Mouse (Mus musculus) hindbrain, embryonic 11.5 days (tissue): ENCODE data around the gene Sgf29. TPM values are rescaled to one million over a fixed set of nuclear protein-coding genes. Genes with fewer than 3 reads are reported as not detected.

Experiments
- ATAC-seq: fragments of 200-750 bp; cut with Nextera tagmentation; 2 replicates; pipeline ENCODE4 v1.8.0; 2017; ENCODE audit warnings: mild to moderate bottlenecking, moderate TSS enrichment, moderate library complexity; ENCODE audit not compliant: low FRiP score
- DNase-seq: peaks from one replicate; pipeline ENCODE4 v3.0.0-alpha.2; 2015; ENCODE audit warnings: low spot score
- H3K27ac ChIP-seq: fragments of 300-500 bp; sonication (generic); 2 replicates; pipeline ENCODE4 v1.5.1; 2014; ENCODE audit warnings: mild to moderate bottlenecking, low read depth, low read length
- H3K27me3 ChIP-seq: fragments of 300-500 bp; sonication (generic); 2 replicates; pipeline ENCODE4 v1.6.1; 2014; ENCODE audit warnings: mild to moderate bottlenecking, low read length, moderate library complexity, mixed read lengths; ENCODE audit not compliant: control insufficient read depth, insufficient read depth
- H3K36me3 ChIP-seq: fragments of 300-500 bp; sonication (generic); 2 replicates; pipeline ENCODE4 v1.6.1; 2014; ENCODE audit warnings: mild to moderate bottlenecking, low read length, moderate library complexity, mixed read lengths; ENCODE audit not compliant: control insufficient read depth, insufficient read depth
- H3K4me1 ChIP-seq: fragments of 300-500 bp; sonication (generic); replicated peaks from 2 replicates; pipeline ENCODE4 v1.6.1; 2014; ENCODE audit warnings: low read length, mixed read lengths; ENCODE audit not compliant: control insufficient read depth, insufficient read depth
- H3K4me2 ChIP-seq: fragments of 300-500 bp; sonication (generic); replicated peaks from 2 replicates; pipeline ENCODE4 v1.6.1; 2014; ENCODE audit warnings: mild to moderate bottlenecking, low read depth, low read length
- H3K4me3 ChIP-seq: fragments of 300-500 bp; sonication (generic); 2 replicates; pipeline ENCODE4 v1.5.1; 2014; ENCODE audit warnings: low read depth, low read length
- H3K9ac ChIP-seq: fragments of 300-500 bp; sonication (generic); 2 replicates; pipeline ENCODE4 v1.6.1; 2014; ENCODE audit warnings: low read depth, low read length
- H3K9me3 ChIP-seq: fragments of 300-500 bp; sonication (generic); 2 replicates; pipeline ENCODE4 v1.6.1; 2016; ENCODE audit warnings: low read length; ENCODE audit not compliant: control insufficient read depth
- WGBS: fragments of 180-500 bp; shearing (Covaris S2); extraction: QIAGEN DNeasy Blood & Tissue Kit; methylation state at CpG from one replicate; pipeline ENCODE4 v1.1.7; 2014; 5-methylcytosine and 5-hydroxymethylcytosine counted together
- polyA plus RNA-seq: library from polyadenylated mRNA; unstranded; fragments of >200 nt; fragmentation: Nextera tagmentation; extraction: Ambion mirVana; gene quantifications from 2 replicates; pipeline ENCODE4 v1.2.1, GENCODE M21; 2014

Sgf29 gene
- polyA plus RNA-seq, 1 experiment from 2014 or later = 49.3 TPM

DNA sequence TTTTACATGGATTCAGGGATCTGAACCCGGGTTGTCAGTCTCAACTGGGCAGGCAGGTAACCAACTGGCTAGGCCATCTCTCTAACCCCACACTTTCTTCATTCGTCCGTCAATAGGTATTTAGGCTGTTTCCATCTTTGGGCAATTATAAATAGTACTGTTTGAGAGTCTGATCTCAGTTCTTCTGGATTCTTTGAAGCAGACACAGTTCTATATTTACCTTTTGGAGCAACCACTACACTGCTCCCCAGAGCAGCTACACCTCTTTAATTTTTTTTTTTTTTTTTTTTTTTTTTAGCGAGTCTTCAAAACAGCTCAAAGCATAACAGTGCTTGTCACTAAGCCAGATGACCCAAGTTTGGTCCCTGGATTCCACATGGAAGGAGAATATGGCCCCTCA is 66.6 kb downstream of the Sgf29 start:
- no peaks in the 10 kb centered on the region for H3K27me3 ChIP-seq
- H3K4me3 ChIP-seq = no peak overlapping the region
- H3K9me3 ChIP-seq = no peaks in the 10 kb centered on the region
- no peak for DNase-seq
- H3K36me3 ChIP-seq = no peaks in the 10 kb centered on the region
- no peak overlapping the region for H3K4me2 ChIP-seq
- no peak overlapping the region for H3K9ac ChIP-seq
- no peaks in the 10 kb centered on the region for H3K4me1 ChIP-seq
- 81% methylated on average over 4 of the region's 4 CpGs for WGBS
- no peak for ATAC-seq
- no peak overlapping the region for H3K27ac ChIP-seq

DNA sequence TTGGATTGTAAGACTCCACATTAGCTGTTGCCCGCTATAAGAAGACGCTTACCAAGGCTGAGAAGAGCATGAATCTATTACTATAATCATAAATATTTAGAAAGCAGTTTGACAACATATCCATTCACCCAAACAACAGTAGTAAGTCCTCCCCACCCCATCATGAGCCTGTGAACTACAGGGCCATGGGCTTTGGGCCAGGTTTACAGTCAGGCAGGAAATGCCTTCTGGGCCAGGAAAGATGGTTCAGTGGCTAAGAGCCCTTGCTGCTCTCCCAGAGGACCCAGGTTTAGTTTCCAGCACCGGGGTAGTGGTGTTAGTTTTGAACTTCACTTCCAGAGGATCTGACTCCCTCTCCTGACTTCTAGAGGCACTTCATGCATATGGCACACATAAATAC is 68.5 kb downstream of the Sgf29 start:
- Histone ChIP-seq H3K9ac (no peak overlapping the region), H3K36me3 (no peaks in the 10 kb centered on the region), H3K4me1 (no peaks in the 10 kb centered on the region), H3K9me3 (no peaks in the 10 kb centered on the region), H3K4me3 (no peak overlapping the region), H3K27ac (no peak overlapping the region), H3K27me3 (no peaks in the 10 kb centered on the region), H3K4me2 (no peak overlapping the region)
- WGBS = 88% methylated on average over 3 of the region's 3 CpGs
- DNase-seq (no peak), ATAC-seq (no peak)

GRCm38 (mm10) chr7:126718787-126719337 is 69.8 kb downstream of the Sgf29 start:
- ATAC-seq = no peak
- DNase-seq = no peak
- Histone ChIP-seq H3K27ac (no peak overlapping the region), H3K36me3 (no peaks in the 10 kb centered on the region), H3K27me3 (no peaks in the 10 kb centered on the region), H3K9me3 (no peaks in the 10 kb centered on the region), H3K9ac (no peak overlapping the region), H3K4me3 (no peak overlapping the region), H3K4me1 (no peaks in the 10 kb centered on the region), H3K4me2 (no peak overlapping the region)
- WGBS = 95% methylated on average over 5 of the region's 5 CpGs

GRCm38 (mm10) chr7:126721635-126722034 is 72.5 kb downstream of the Sgf29 start:
- no peak for DNase-seq
- Histone ChIP-seq H3K4me2 (no peak overlapping the region), H3K9me3 (no peaks in the 10 kb centered on the region), H3K36me3 (no peaks in the 10 kb centered on the region), H3K27me3 (no peaks in the 10 kb centered on the region), H3K4me1 (no peaks in the 10 kb centered on the region), H3K9ac (no peak overlapping the region), H3K27ac (no peak overlapping the region), H3K4me3 (no peak overlapping the region)
- 90% methylated on average over 13 of the region's 13 CpGs for WGBS
- ATAC-seq = no peak

Other genes with a start within 250 kb of the Sgf29 start
- gene Cd19, start 234.4 kb upstream of the Sgf29 start, polyA plus RNA-seq = not detected in 2 replicates
- gene Rabep2, start 220.6 kb upstream of the Sgf29 start, polyA plus RNA-seq = 19.5 and 20.2 TPM in 2 replicates
- 2.7 and 3.0 TPM in 2 replicates for gene Atp2a1, start 186.2 kb upstream of the Sgf29 start, polyA plus RNA-seq
- 38.0 and 41.0 TPM in 2 replicates for gene Sh2b1, start 173.9 kb upstream of the Sgf29 start, polyA plus RNA-seq
- gene Tufm, start 161.9 kb upstream of the Sgf29 start, polyA plus RNA-seq = 140 and 147 TPM in 2 replicates
- gene Atxn2l, start 145.9 kb upstream of the Sgf29 start, polyA plus RNA-seq = 54.5 and 55.1 TPM in 2 replicates
- 187 and 194 TPM in 2 replicates for gene Eif3c, start 82.9 kb upstream of the Sgf29 start, polyA plus RNA-seq
- gene Apobr, start 64.4 kb upstream of the Sgf29 start, polyA plus RNA-seq = 0.35 and 0.71 TPM in 2 replicates
- gene Cln3, start 63.5 kb upstream of the Sgf29 start, polyA plus RNA-seq = 25.5 and 26.7 TPM in 2 replicates
- gene Il27, start 54.4 kb upstream of the Sgf29 start, polyA plus RNA-seq = not detected in 2 replicates
- gene Nupr1, start 18.4 kb upstream of the Sgf29 start, polyA plus RNA-seq = 1.3 and 2.4 TPM in 2 replicates
- 0.25 and 0.52 TPM in 2 replicates for gene Sult1a1, start 27.1 kb downstream of the Sgf29 start, polyA plus RNA-seq
- gene Bola2, start 46.1 kb downstream of the Sgf29 start, polyA plus RNA-seq = 164 and 176 TPM in 2 replicates
- 9.8 and 10.7 TPM in 2 replicates for gene Slx1b, start 46.5 kb downstream of the Sgf29 start, polyA plus RNA-seq
- 45.3 and 47.8 TPM in 2 replicates for gene Coro1a, start 58.5 kb downstream of the Sgf29 start, polyA plus RNA-seq
- 47.2 and 51.8 TPM in 2 replicates for gene Mapk3, start 110.3 kb downstream of the Sgf29 start, polyA plus RNA-seq
- gene Gdpd3, start 117.0 kb downstream of the Sgf29 start, polyA plus RNA-seq = 0.97 and 1.4 TPM in 2 replicates
- gene Ypel3, start 127.6 kb downstream of the Sgf29 start, polyA plus RNA-seq = 114 and 119 TPM in 2 replicates
- 0.25 and 0.79 TPM in 2 replicates for gene Tbx6, start 132.2 kb downstream of the Sgf29 start, polyA plus RNA-seq
- gene Ppp4c, start 143.2 kb downstream of the Sgf29 start, polyA plus RNA-seq = 313 and 330 TPM in 2 replicates
- 14.6 and 16.3 TPM in 2 replicates for gene Fam57b, start 148.4 kb downstream of the Sgf29 start, polyA plus RNA-seq
- gene 4930451I11Rik, start 182.3 kb downstream of the Sgf29 start, polyA plus RNA-seq = not detected in 2 replicates
- gene Doc2a, start 198.1 kb downstream of the Sgf29 start, polyA plus RNA-seq = 3.4 and 3.7 TPM in 2 replicates
- gene Hirip3, start 212.7 kb downstream of the Sgf29 start, polyA plus RNA-seq = 22.0 and 25.2 TPM in 2 replicates
- gene Ino80e, start 213.1 kb downstream of the Sgf29 start, polyA plus RNA-seq = 89.3 and 89.4 TPM in 2 replicates
- gene Taok2, start 235.4 kb downstream of the Sgf29 start, polyA plus RNA-seq = 27.3 and 31.2 TPM in 2 replicates